Mouse (Mus musculus): Measurements from ENCODE around the gene Cog4. TPM values are rescaled to one million over a fixed set of nuclear protein-coding genes. Genes with fewer than 3 reads are reported as not detected.

Gene Cog4
- total and polyA plus RNA-seq, 3 experiments: 24.9 to 35.2 (median 27.5) TPM

DNA sequence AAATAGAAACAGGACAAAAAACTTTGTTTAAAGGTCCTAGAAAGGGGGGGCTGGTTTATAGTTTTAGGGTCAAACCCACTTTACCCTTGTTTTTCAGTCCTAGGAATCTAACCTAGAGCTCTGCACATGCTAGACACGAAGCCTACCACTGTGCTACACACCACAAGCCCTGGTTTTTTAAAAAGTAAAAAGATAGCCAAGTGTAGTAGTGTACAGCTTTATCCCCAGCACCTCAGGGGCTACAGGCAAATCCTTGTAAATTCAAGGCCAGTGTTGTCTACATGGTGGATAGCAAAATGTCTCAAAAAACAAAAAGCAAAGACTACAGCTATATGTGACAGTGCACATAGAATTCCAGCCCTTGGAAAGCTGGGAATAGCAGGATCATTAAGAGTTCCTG lies 29.4 kb upstream of the Cog4 start:
- peaks cover 10 to 59% of the 10 kb centered on the region in 2 experiments; a peak in 3 of 4 replicates for H3K4me1 ChIP-seq (ENCODE audit: control insufficient read depth in 1 of 2, insufficient read depth in 2 of 2)
- H3K79me2 ChIP-seq (replicated peaks; ENCODE audit: control insufficient read depth, extremely low read depth, insufficient read depth, poor library complexity, severe bottlenecking): peaks cover 29% of the 10 kb centered on the region
- H3K4me2 ChIP-seq (ENCODE audit: insufficient read depth, low read depth, poor library complexity, severe bottlenecking): no peak overlapping the region
- H3K9me3 ChIP-seq (replicated peaks; ENCODE audit: low read length): no peaks in the 10 kb centered on the region
- dilution Hi-C loops (cut with MboI; ENCODE audit: extremely low pct_ligation_motif_present, extremely low pct_unique_long_range_greater_than_20kb, low sequenced_read_pairs): no loop called here
- no peak overlapping the region for H3K4me3 ChIP-seq (replicated peaks in 1 of 3; ENCODE audit: low read depth in 2 of 3, low read length in 2 of 3, poor library complexity in 1 of 3)
- H3K36me3 ChIP-seq (replicated peaks in 1 of 2; ENCODE audit: control insufficient read depth in 1 of 2, insufficient read depth in 1 of 2, low read length in 1 of 2): peaks cover 91 to 99% of the 10 kb centered on the region in 2 experiments
- no peak overlapping the region for H3K27ac ChIP-seq (ENCODE audit: insufficient read depth, low read depth)
- no peak overlapping the region for H3K9ac ChIP-seq (ENCODE audit: insufficient read depth, low read depth)
- DNase-seq (ENCODE audit: extremely low read depth): no peak
- in situ Hi-C loops (cut with MboI; ENCODE audit: low pct_ligation_motif_present, low pct_unique_long_range_greater_than_20kb, low sequenced_read_pairs): loop anchor here (10.0 kb wide), 1 partner anchor 52 kb away; no protein-coding TSS in a partner anchor
- no peaks in the 10 kb centered on the region for H3K27me3 ChIP-seq (replicated peaks)
- TF ChIP-seq MEF2A (IDR thresholded peaks at IDR 0.05; ENCODE audit: borderline replicate concordance, low read depth, low read length): no peak
- TF ChIP-seq MAFK (IDR thresholded peaks at IDR 0.05; ENCODE audit: insufficient replicate concordance, low read length): no peak
- no peak for TF ChIP-seq IRF4 (IDR thresholded peaks at IDR 0.05; ENCODE audit: low read depth, low read length)
- TF ChIP-seq CHD2 (IDR thresholded peaks at IDR 0.05; ENCODE audit: low read length): no peak
- no peak for TF ChIP-seq TCF12 (IDR thresholded peaks at IDR 0.05; ENCODE audit: low read depth, low read length)
- TF ChIP-seq ZC3H11A (IDR thresholded peaks at IDR 0.05; ENCODE audit: low read depth, low read length): no peak
- TF ChIP-seq USF1 (IDR thresholded peaks at IDR 0.05; ENCODE audit: low read depth, low read length): no peak
- TF ChIP-seq SIN3A (IDR thresholded peaks at IDR 0.05; ENCODE audit: low read length): no peak
- no peak for TF ChIP-seq ETS1 (conservative IDR thresholded peaks at IDR 0.05; ENCODE audit: low read depth, low read length)
- TF ChIP-seq RAD21 (IDR thresholded peaks at IDR 0.05; ENCODE audit: low read depth, low read length): no peak
- no peak for TF ChIP-seq NRF1 (IDR thresholded peaks at IDR 0.05; ENCODE audit: low read depth, low read length)
- no peak for TF ChIP-seq USF2 (conservative IDR thresholded peaks at IDR 0.05; ENCODE audit: low read depth, low read length)
- TF ChIP-seq TBP (conservative IDR thresholded peaks at IDR 0.05; ENCODE audit: low read depth, low read length): no peak

DNA sequence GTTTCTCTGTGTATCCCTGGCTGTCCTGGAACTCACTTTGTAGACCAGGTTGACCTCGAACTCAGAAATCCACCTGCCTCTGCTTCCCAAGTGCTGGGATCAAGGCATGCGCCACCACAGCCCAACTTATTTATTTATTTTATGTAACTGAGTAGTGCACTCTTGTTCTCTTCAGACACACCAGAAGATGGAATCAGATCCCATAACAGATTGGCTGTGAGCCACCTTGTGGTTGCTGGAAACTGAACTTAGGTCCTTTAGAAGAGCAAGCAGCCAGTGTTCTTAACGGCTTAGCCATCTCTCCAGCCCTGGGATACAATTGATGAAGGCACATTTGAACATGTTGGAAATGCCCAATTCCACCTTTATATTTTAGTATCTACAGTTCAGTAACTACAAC lies 27.8 kb upstream of the Cog4 start:
- TF ChIP-seq MAZ (IDR thresholded peaks at IDR 0.05; ENCODE audit: low read depth, low read length): no peak
- peak in 1 of 2 experiments; percentile 16; a peak in 1 of 4 replicates for TF ChIP-seq CTCF (conservative IDR thresholded peaks at IDR 0.05 in 1 of 2, IDR thresholded peaks at IDR 0.05 in 1 of 2; ENCODE audit: low read depth in 2 of 2, low read length in 2 of 2)
- TF ChIP-seq MEF2A (IDR thresholded peaks at IDR 0.05; ENCODE audit: borderline replicate concordance, low read depth, low read length): no peak
- TF ChIP-seq CHD1 (IDR thresholded peaks at IDR 0.05; ENCODE audit: low read depth, low read length): no peak
- TF ChIP-seq POLR2A (IDR thresholded peaks at IDR 0.05; ENCODE audit: low read depth, low read length): no peak
- Histone ChIP-seq H3K9ac (ENCODE audit: insufficient read depth, low read depth) (no peak overlapping the region), H3K4me2 (ENCODE audit: insufficient read depth, low read depth, poor library complexity, severe bottlenecking) (no peak overlapping the region), H3K36me3 (replicated peaks in 1 of 2; ENCODE audit: control insufficient read depth in 1 of 2, insufficient read depth in 1 of 2, low read length in 1 of 2) (peaks cover 88 to 99% of the 10 kb centered on the region in 2 experiments), H3K27ac (ENCODE audit: insufficient read depth, low read depth) (no peak overlapping the region), H3K4me1 (ENCODE audit: control insufficient read depth in 1 of 2, insufficient read depth in 2 of 2) (peaks cover 4 to 43% of the 10 kb centered on the region in 2 experiments; a peak in 3 of 4 replicates), H3K79me2 (replicated peaks; ENCODE audit: control insufficient read depth, extremely low read depth, insufficient read depth, poor library complexity, severe bottlenecking) (peaks cover 35% of the 10 kb centered on the region), H3K9me3 (replicated peaks; ENCODE audit: low read length) (no peaks in the 10 kb centered on the region), H3K27me3 (replicated peaks) (no peaks in the 10 kb centered on the region), H3K4me3 (replicated peaks in 1 of 3; ENCODE audit: low read depth in 2 of 3, low read length in 2 of 3, poor library complexity in 1 of 3) (no peak overlapping the region)
- in situ Hi-C loops (cut with MboI; ENCODE audit: low pct_ligation_motif_present, low pct_unique_long_range_greater_than_20kb, low sequenced_read_pairs): loop anchor here (10.0 kb wide), 1 partner anchor 54 kb away; no protein-coding TSS in a partner anchor
- no peak for DNase-seq (ENCODE audit: extremely low read depth)
- dilution Hi-C loops (cut with MboI; ENCODE audit: extremely low pct_ligation_motif_present, extremely low pct_unique_long_range_greater_than_20kb, low sequenced_read_pairs): no loop called here
